Mouse (Mus musculus) heart, adult 18-20 months (tissue): ENCODE results near the gene Relt. TPM values are rescaled to one million over a fixed set of nuclear protein-coding genes. Genes with fewer than 3 reads are reported as not detected.

Experiments
- DNase-seq, 2 experiments: peaks; one replicate each; pipeline ENCODE4 v3.0.0; 2021 to 2022; ENCODE audit warnings: mixed read lengths in 1 of 2
- long read RNA-seq, 2 experiments: library from polyadenylated mRNA; stranded (forward); transcript quantifications; one replicate each; pipeline ENCODE4 v2.0.0; 2021
- total RNA-seq, 2 experiments: library from RNA; stranded (reverse); gene quantifications; 2 replicates each; pipeline ENCODE4 v1.2.3; 2021

The Relt gene
- total RNA-seq = 1 to 10 TPM; 4.5 to 5.4 TPM
- long read RNA-seq, experiment 1, partial matches to known transcripts = 0 of 3 reads
- long read RNA-seq, experiment 1, other reads (novel, unspliced or antisense) = 2 of 3 reads
- long read RNA-seq, experiment 2, partial matches to known transcripts = 0 of 1 reads
- long read RNA-seq, experiment 2, other reads (novel, unspliced or antisense) = 1 of 1 reads

- peak; percentile 95 to 96 for DNase-seq
Observed at GRCm38 (mm10) chr7:100862828-100863638, at the start of gene Relt. Relt (minus strand) TSS chr7:100863446.

GRCm38 (mm10) chr7:100911791-100912190 lies 48.5 kb upstream of the Relt start:
- peak; percentile 49 to 75 for DNase-seq

GRCm38 (mm10) chr7:100911246-100911770 lies 48.1 kb upstream of the Relt start:
- DNase-seq = peak; percentile 53 to 68

GRCm38 (mm10) chr7:100908567-100908966 lies 45.3 kb upstream of the Relt start:
- peak; percentile 57 to 76 for DNase-seq

GRCm38 (mm10) chr7:100908061-100908460 lies 44.8 kb upstream of the Relt start:
- DNase-seq = peak; percentile 72 to 81

- peak; percentile 83 to 93 for DNase-seq
Observed at GRCm38 (mm10) chr7:100907231-100907630, 44.0 kb upstream of the Relt start.

GRCm38 (mm10) chr7:100906029-100906789 lies 43.0 kb upstream of the Relt start:
- no peak for DNase-seq

GRCm38 (mm10) chr7:100905037-100905436 lies 41.8 kb upstream of the Relt start:
- no peak for DNase-seq

- DNase-seq = peak in 1 of 2 experiments; percentile 64
Observed at GRCm38 (mm10) chr7:100904612-100905011, 41.4 kb upstream of the Relt start.

- no peak for DNase-seq
Observed at GRCm38 (mm10) chr7:100902451-100903137, 39.3 kb upstream of the Relt start.

- no peak for DNase-seq
Observed at GRCm38 (mm10) chr7:100897828-100898227, 34.6 kb upstream of the Relt start.

GRCm38 (mm10) chr7:100894833-100895226 lies 31.6 kb upstream of the Relt start:
- DNase-seq = no peak

- DNase-seq = peak in 1 of 2 experiments; percentile 46
Observed at GRCm38 (mm10) chr7:100894057-100894832, 31.0 kb upstream of the Relt start.

- no peak for DNase-seq
Observed at GRCm38 (mm10) chr7:100893249-100894056, 30.2 kb upstream of the Relt start.

- DNase-seq = peak in 1 of 2 experiments; percentile 82
Observed at GRCm38 (mm10) chr7:100886535-100886934, 23.3 kb upstream of the Relt start.

GRCm38 (mm10) chr7:100884460-100884859 lies 21.2 kb upstream of the Relt start:
- DNase-seq = no peak

GRCm38 (mm10) chr7:100881950-100882349 lies 18.7 kb upstream of the Relt start:
- DNase-seq = no peak

GRCm38 (mm10) chr7:100881531-100881930 lies 18.3 kb upstream of the Relt start:
- DNase-seq = no peak

GRCm38 (mm10) chr7:100879595-100879994 lies 16.3 kb upstream of the Relt start:
- DNase-seq = peak; percentile 66 to 72

- no peak for DNase-seq
Observed at GRCm38 (mm10) chr7:100876771-100877170, 13.5 kb upstream of the Relt start.
